Mouse (Mus musculus) liver, adult 2 months (tissue): ENCODE results near the gene Pex10.
"Not testable (repeated sequence)": the region's sequence is repeated elsewhere in the genome, so short reads cannot be mapped to it uniquely, and the experiment has no call there.

Experiments
- CTCF ChIP-seq: fragments of 200-500 bp; IDR thresholded peaks from 2 replicates; pipeline ENCODE4 v1.5.1; 2011; ENCODE audit warnings: low read depth, low read length, control low read depth
- POLR2A ChIP-seq: fragments of 200-500 bp; IDR thresholded peaks from 2 replicates; pipeline ENCODE4 v1.6.1; 2011; ENCODE audit warnings: low read length, control low read depth; ENCODE audit not compliant: insufficient read depth; ENCODE audit errors: extremely low read depth

DNA sequence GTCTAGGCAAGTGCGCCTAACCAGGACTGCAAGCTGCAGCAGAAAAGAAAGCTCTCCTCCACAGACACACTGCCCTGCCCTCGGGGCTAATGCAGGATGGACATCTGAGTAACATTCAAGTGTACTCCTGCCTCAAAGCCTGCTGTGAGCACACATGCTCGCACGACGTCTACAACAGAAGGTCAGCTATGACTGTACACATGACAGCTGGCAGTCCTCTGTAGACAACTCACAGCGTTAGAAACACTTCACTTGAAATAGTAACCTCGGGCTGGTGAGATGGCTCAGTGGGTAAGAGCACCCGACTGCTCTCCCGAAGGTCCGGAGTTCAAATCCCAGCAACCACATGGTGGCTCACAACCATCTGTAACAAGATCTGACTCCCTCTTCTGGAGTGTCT is 12.0 kb downstream of the Pex10 start:
- not testable (repeated sequence) for TF ChIP-seq CTCF, POLR2A
